Mouse (Mus musculus): ENCODE data around the gene Abcc2. TPM values are rescaled to one million over a fixed set of nuclear protein-coding genes. Genes with fewer than 3 reads are reported as not detected.
A peak's percentile ranks its signal among the peaks of the same experiment; 100 is the strongest.

Gene Abcc2
- polyA plus RNA-seq, 1 experiment: 49.5 TPM

- Histone ChIP-seq H3K4me3 (ENCODE audit: low read depth, low read length) (no peak overlapping the region), H3K27ac (ENCODE audit: insufficient read depth, low read depth, low read length) (peak overlapping the region; percentile 96), H3K27me3 (ENCODE audit: control insufficient read depth, insufficient read depth, low read length) (no peaks in the 10 kb centered on the region), H3K4me1 (ENCODE audit: control insufficient read depth, insufficient read depth, insufficient read length, low read length) (peaks cover 20% of the 10 kb centered on the region), H3K36me3 (ENCODE audit: control insufficient read depth, insufficient read depth, low read length) (peaks cover 3% of the 10 kb centered on the region; the same call in 1 of the 2 replicates)
- TF ChIP-seq POLR2A (IDR thresholded peaks at IDR 0.05; ENCODE audit: low read depth, low read length) (no peak), CTCF (IDR thresholded peaks at IDR 0.05; ENCODE audit: extremely low read depth, insufficient read length, insufficient replicate concordance, low read depth, low read length) (no peak)
- WGBS: 29% methylated on average over 9 of the region's 9 CpGs
Observed at GRCm38 (mm10) chr19:43767549-43768322, 14.3 kb upstream of the Abcc2 start.

- Histone ChIP-seq H3K36me3 (ENCODE audit: control insufficient read depth, insufficient read depth, low read length) (peaks cover 3% of the 10 kb centered on the region; the same call in 1 of the 2 replicates), H3K27me3 (ENCODE audit: control insufficient read depth, insufficient read depth, low read length) (no peaks in the 10 kb centered on the region), H3K27ac (ENCODE audit: insufficient read depth, low read depth, low read length) (peak overlapping the region; percentile 45), H3K4me3 (ENCODE audit: low read depth, low read length) (no peak overlapping the region), H3K4me1 (ENCODE audit: control insufficient read depth, insufficient read depth, insufficient read length, low read length) (peaks cover 20% of the 10 kb centered on the region)
- 51% methylated on average over 5 of the region's 5 CpGs for WGBS
- TF ChIP-seq CTCF (IDR thresholded peaks at IDR 0.05; ENCODE audit: extremely low read depth, insufficient read length, insufficient replicate concordance, low read depth, low read length) (no peak), POLR2A (IDR thresholded peaks at IDR 0.05; ENCODE audit: low read depth, low read length) (no peak)
Observed at GRCm38 (mm10) chr19:43769366-43769960, 12.5 kb upstream of the Abcc2 start.

- 29% methylated on average over 4 of the region's 4 CpGs for WGBS
- TF ChIP-seq CTCF (IDR thresholded peaks at IDR 0.05; ENCODE audit: extremely low read depth, insufficient read length, insufficient replicate concordance, low read depth, low read length): no peak
- no peak for TF ChIP-seq POLR2A (IDR thresholded peaks at IDR 0.05; ENCODE audit: low read depth, low read length)
Observed at GRCm38 (mm10) chr19:43770584-43770983, 11.4 kb upstream of the Abcc2 start.

DNA sequence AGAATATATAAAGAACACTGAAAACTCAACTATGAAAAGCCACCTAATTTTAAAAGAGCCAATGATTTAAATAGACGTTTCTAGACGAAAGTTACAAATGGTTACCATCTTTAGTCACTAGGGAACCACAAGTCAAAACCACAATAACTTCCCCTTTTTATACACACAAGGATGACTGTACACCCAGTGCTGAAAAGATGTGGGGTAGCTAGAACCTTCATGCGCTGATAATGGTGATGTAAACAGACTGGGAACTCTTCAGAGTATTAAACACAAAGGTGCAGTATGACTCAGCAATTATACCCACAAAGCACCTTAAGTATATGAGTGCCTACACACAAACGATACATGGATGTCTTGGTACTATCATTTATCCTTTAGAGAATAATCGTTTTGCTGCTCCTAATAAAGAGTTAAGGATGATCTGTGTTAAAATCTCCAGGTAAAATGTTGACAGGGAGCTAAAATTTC, 10.5 kb upstream of the Abcc2 start:
- Histone ChIP-seq H3K36me3 (ENCODE audit: control insufficient read depth, insufficient read depth, low read length) (peaks cover 2% of the 10 kb centered on the region; the same call in 1 of the 2 replicates), H3K4me1 (ENCODE audit: control insufficient read depth, insufficient read depth, insufficient read length, low read length) (peaks cover 18% of the 10 kb centered on the region; the same call in 1 of the 2 replicates), H3K4me3 (ENCODE audit: low read depth, low read length) (no peak overlapping the region), H3K27me3 (ENCODE audit: control insufficient read depth, insufficient read depth, low read length) (no peaks in the 10 kb centered on the region), H3K27ac (ENCODE audit: insufficient read depth, low read depth, low read length) (no peak overlapping the region)
- TF ChIP-seq POLR2A (IDR thresholded peaks at IDR 0.05; ENCODE audit: low read depth, low read length) (no peak), CTCF (IDR thresholded peaks at IDR 0.05; ENCODE audit: extremely low read depth, insufficient read length, insufficient replicate concordance, low read depth, low read length) (no peak)
- WGBS: 74% methylated on average over 5 of the region's 5 CpGs

More at GRCm38 (mm10) chr19:43770584-43770983, 11.4 kb upstream of the Abcc2 start:
- peaks cover 20% of the 10 kb centered on the region for H3K4me1 ChIP-seq (ENCODE audit: control insufficient read depth, insufficient read depth, insufficient read length, low read length)
- H3K27me3 ChIP-seq (ENCODE audit: control insufficient read depth, insufficient read depth, low read length): no peaks in the 10 kb centered on the region
- H3K4me3 ChIP-seq (ENCODE audit: low read depth, low read length): no peak overlapping the region
- H3K27ac ChIP-seq (ENCODE audit: insufficient read depth, low read depth, low read length): no peak overlapping the region
- peaks cover 2% of the 10 kb centered on the region; the same call in 1 of the 2 replicates for H3K36me3 ChIP-seq (ENCODE audit: control insufficient read depth, insufficient read depth, low read length)

DNA sequence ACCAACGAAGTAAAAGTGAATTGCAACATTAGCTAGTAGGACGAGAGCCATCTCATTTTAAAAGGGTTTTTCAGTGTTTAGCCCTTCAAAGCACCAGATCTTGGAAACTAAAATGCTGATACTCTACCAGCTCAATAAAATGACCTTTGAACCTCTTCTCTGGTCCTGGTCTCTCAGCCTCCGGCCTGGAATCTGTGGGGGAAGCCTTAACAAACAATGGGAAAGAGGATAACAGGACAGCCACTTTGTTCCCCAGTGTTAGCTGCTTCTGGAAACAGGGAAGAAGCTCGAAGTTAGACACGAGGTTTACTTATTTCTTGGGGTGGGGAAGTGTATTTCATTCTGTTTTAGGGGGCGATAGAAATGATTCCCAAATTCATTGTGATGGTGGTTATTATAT, 9.7 kb upstream of the Abcc2 start:
- WGBS: 68% methylated on average over 6 of the region's 6 CpGs
- H3K4me1 ChIP-seq (ENCODE audit: control insufficient read depth, insufficient read depth, insufficient read length, low read length): peaks cover 19% of the 10 kb centered on the region; the same call in 1 of the 2 replicates
- no peak overlapping the region for H3K4me3 ChIP-seq (ENCODE audit: low read depth, low read length)
- H3K36me3 ChIP-seq (ENCODE audit: control insufficient read depth, insufficient read depth, low read length): peaks cover 2% of the 10 kb centered on the region; the same call in 1 of the 2 replicates
- no peaks in the 10 kb centered on the region for H3K27me3 ChIP-seq (ENCODE audit: control insufficient read depth, insufficient read depth, low read length)
- H3K27ac ChIP-seq (ENCODE audit: insufficient read depth, low read depth, low read length): no peak overlapping the region
- no peak for TF ChIP-seq POLR2A (IDR thresholded peaks at IDR 0.05; ENCODE audit: low read depth, low read length)
- TF ChIP-seq CTCF (IDR thresholded peaks at IDR 0.05; ENCODE audit: extremely low read depth, insufficient read length, insufficient replicate concordance, low read depth, low read length): no peak

- no peaks in the 10 kb centered on the region for H3K36me3 ChIP-seq (ENCODE audit: control insufficient read depth, insufficient read depth, low read length)
- H3K27me3 ChIP-seq (ENCODE audit: control insufficient read depth, insufficient read depth, low read length): no peaks in the 10 kb centered on the region
- no peak overlapping the region for H3K4me3 ChIP-seq (ENCODE audit: low read depth, low read length)
- H3K4me1 ChIP-seq (ENCODE audit: control insufficient read depth, insufficient read depth, insufficient read length, low read length): peaks cover 10% of the 10 kb centered on the region; the same call in 1 of the 2 replicates
- peak overlapping the region; percentile 95 for H3K27ac ChIP-seq (ENCODE audit: insufficient read depth, low read depth, low read length)
- WGBS: 13% methylated on average over 10 of the region's 10 CpGs
- no peak for TF ChIP-seq POLR2A (IDR thresholded peaks at IDR 0.05; ENCODE audit: low read depth, low read length)
- TF ChIP-seq CTCF (IDR thresholded peaks at IDR 0.05; ENCODE audit: extremely low read depth, insufficient read length, insufficient replicate concordance, low read depth, low read length): no peak
Observed at GRCm38 (mm10) chr19:43775433-43775832, 6.6 kb upstream of the Abcc2 start.

GRCm38 (mm10) chr19:43776561-43776960, 5.4 kb upstream of the Abcc2 start:
- Histone ChIP-seq H3K36me3 (ENCODE audit: control insufficient read depth, insufficient read depth, low read length) (no peaks in the 10 kb centered on the region), H3K27me3 (ENCODE audit: control insufficient read depth, insufficient read depth, low read length) (no peaks in the 10 kb centered on the region), H3K4me3 (ENCODE audit: low read depth, low read length) (no peak overlapping the region), H3K4me1 (ENCODE audit: control insufficient read depth, insufficient read depth, insufficient read length, low read length) (peaks cover 10% of the 10 kb centered on the region; the same call in 1 of the 2 replicates), H3K27ac (ENCODE audit: insufficient read depth, low read depth, low read length) (peak overlapping the region; percentile 59)
- 27% methylated on average over 4 of the region's 4 CpGs for WGBS
- TF ChIP-seq CTCF (IDR thresholded peaks at IDR 0.05; ENCODE audit: extremely low read depth, insufficient read length, insufficient replicate concordance, low read depth, low read length) (no peak), POLR2A (IDR thresholded peaks at IDR 0.05; ENCODE audit: low read depth, low read length) (no peak)

Measured in small intestine, adult 2 months (tissue).